Mouse (Mus musculus) neural tube, embryonic 11.5 days (tissue): ENCODE results near the gene Zxdc. TPM values are rescaled to one million over a fixed set of nuclear protein-coding genes. Genes with fewer than 3 reads are reported as not detected.

ENCODE experiments used
- ATAC-seq: fragments of 200-750 bp; cut with Nextera tagmentation; 2 replicates; pipeline ENCODE4 v1.8.0; 2017; ENCODE audit warnings: moderate number of reproducible peaks, mild to moderate bottlenecking, moderate TSS enrichment, moderate library complexity; ENCODE audit not compliant: insufficient read depth, low FRiP score, low TSS enrichment
- DNase-seq: peaks from one replicate; pipeline ENCODE4 v3.0.0-alpha.2; 2015; ENCODE audit warnings: low spot score
- H3K27ac ChIP-seq: fragments of 300-500 bp; sonication (generic); 2 replicates; pipeline ENCODE4 v1.5.1; 2014; ENCODE audit warnings: low read depth, mild to moderate bottlenecking, low read length
- H3K27me3 ChIP-seq: fragments of 300-500 bp; sonication (generic); 2 replicates; pipeline ENCODE4 v1.6.1; 2014; ENCODE audit warnings: mild to moderate bottlenecking, low read length, mixed read lengths; ENCODE audit not compliant: control insufficient read depth, insufficient read depth
- H3K36me3 ChIP-seq: fragments of 300-500 bp; sonication (generic); 2 replicates; pipeline ENCODE4 v1.6.1; 2014; ENCODE audit warnings: mild to moderate bottlenecking, low read length, moderate library complexity, mixed read lengths; ENCODE audit not compliant: control insufficient read depth, insufficient read depth
- H3K4me1 ChIP-seq: fragments of 300-500 bp; sonication (generic); 2 replicates; pipeline ENCODE4 v1.6.1; 2014; ENCODE audit warnings: low read length, mixed read lengths; ENCODE audit not compliant: control insufficient read depth, insufficient read depth
- H3K4me2 ChIP-seq: fragments of 300-500 bp; sonication (generic); 2 replicates; pipeline ENCODE4 v1.6.1; 2014; ENCODE audit warnings: low read depth, mild to moderate bottlenecking, moderate library complexity
- H3K4me3 ChIP-seq: fragments of 300-500 bp; sonication (generic); 2 replicates; pipeline ENCODE4 v1.5.1; 2014; ENCODE audit warnings: low read depth, low read length
- H3K9ac ChIP-seq: fragments of 300-500 bp; sonication (generic); 2 replicates; pipeline ENCODE4 v1.6.1; 2014; ENCODE audit warnings: mild to moderate bottlenecking, low read length
- H3K9me3 ChIP-seq: fragments of 300-500 bp; sonication (generic); 2 replicates; pipeline ENCODE4 v1.6.1; 2016; ENCODE audit warnings: low read length; ENCODE audit not compliant: control insufficient read depth
- polyA plus RNA-seq: library from polyadenylated mRNA; unstranded; fragments of >200 nt; fragmentation: Nextera tagmentation; extraction: Ambion mirVana; gene quantifications from 2 replicates; pipeline ENCODE4 v1.2.1, GENCODE M21; 2014

Zxdc gene
- polyA plus RNA-seq, 1 experiment from 2014 or later: 15.1 TPM

DNA sequence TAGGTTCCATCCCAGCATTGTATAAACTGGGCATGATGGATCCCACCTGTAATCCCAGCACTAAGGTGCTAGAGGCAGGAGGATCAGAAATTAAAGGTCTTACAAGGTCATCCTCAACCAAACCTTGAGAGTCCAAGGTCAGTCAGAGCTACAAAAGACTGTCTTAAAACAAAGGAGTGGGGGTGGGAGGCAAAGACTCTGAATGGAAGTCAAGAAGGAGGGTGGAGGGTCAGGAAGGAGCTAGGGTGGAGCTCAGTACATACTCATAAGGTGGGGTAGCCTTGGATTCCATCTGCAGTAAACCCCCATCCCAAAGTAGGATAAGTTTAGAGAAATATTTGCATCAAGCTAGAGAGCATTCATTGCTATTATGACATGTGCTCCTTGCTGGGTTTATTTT, 83.3 kb downstream of the Zxdc start:
- no peaks in the 10 kb centered on the region for H3K27me3 ChIP-seq
- DNase-seq (no peak), ATAC-seq (no peak)

More for the DNA sequence above, 83.3 kb downstream of the Zxdc start:
- H3K9me3 ChIP-seq: no peaks in the 10 kb centered on the region
- no peak overlapping the region for H3K9ac ChIP-seq
- H3K4me3 ChIP-seq: no peak overlapping the region
- no peaks in the 10 kb centered on the region for H3K4me1 ChIP-seq
- H3K36me3 ChIP-seq: no peaks in the 10 kb centered on the region
- no peak overlapping the region for H3K4me2 ChIP-seq
- H3K27ac ChIP-seq: no peak overlapping the region

Other genes starting within 250 kb of the Zxdc start
- gene Vmn1r51, start 246.9 kb upstream of the Zxdc start, polyA plus RNA-seq: 0.08 TPM in 1 of 2 replicates, not detected in the other
- not detected in 2 replicates for gene Vmn1r52, start 194.7 kb upstream of the Zxdc start, polyA plus RNA-seq
- not detected in 2 replicates for gene V1ra8, start 166.7 kb upstream of the Zxdc start, polyA plus RNA-seq
- gene Vmn1r53, start 145.1 kb upstream of the Zxdc start, polyA plus RNA-seq: not detected in 2 replicates
- not detected in 2 replicates for gene Vmn1r54, start 123.2 kb upstream of the Zxdc start, polyA plus RNA-seq
- not detected in 2 replicates for gene BC048671, start 68.3 kb upstream of the Zxdc start, polyA plus RNA-seq
- gene Chst13, start 44.3 kb upstream of the Zxdc start, polyA plus RNA-seq: not detected in 2 replicates
- gene Uroc1, start 36.2 kb upstream of the Zxdc start, polyA plus RNA-seq: not detected in 2 replicates
- 0.96 and 1.2 TPM in 2 replicates for gene Cfap100, start 59.3 kb downstream of the Zxdc start, polyA plus RNA-seq
- gene Klf15, start 93.1 kb downstream of the Zxdc start, polyA plus RNA-seq: 3.1 and 3.2 TPM in 2 replicates
- 0.97 and 2.7 TPM in 2 replicates for gene Aldh1l1, start 116.9 kb downstream of the Zxdc start, polyA plus RNA-seq
- 2.7 and 3.1 TPM in 2 replicates for gene Slc41a3, start 235.2 kb downstream of the Zxdc start, polyA plus RNA-seq